Mouse (Mus musculus) forelimb bud, embryonic 11.5 days (tissue): ENCODE results near the gene Ppp1r3e.

Source experiments
- DNase-seq: peaks from one replicate; pipeline ENCODE4 v3.0.0-alpha.2; 2012; ENCODE audit warnings: low read depth, low spot score

Gene Ppp1r3e

GRCm38 (mm10) chr14:54883154-54884021 is 6.0 kb upstream of the Ppp1r3e start, which contains the start of the genes Bcl2l2 and Gm20521:
Bcl2l2 (plus strand) TSS chr14:54883377.
Gm20521 (plus strand) TSS chr14:54883441.
- DNase-seq = peak; percentile 79

GRCm38 (mm10) chr14:54876539-54877047 is 757 bp downstream of the Ppp1r3e start:
- peak; percentile 84 for DNase-seq

GRCm38 (mm10) chr14:54875844-54876538 is 1.4 kb downstream of the Ppp1r3e start:
- DNase-seq = no peak

GRCm38 (mm10) chr14:54874165-54874564 is 3.2 kb downstream of the Ppp1r3e start:
- no peak for DNase-seq

GRCm38 (mm10) chr14:54870861-54871260 is 6.5 kb downstream of the Ppp1r3e start, which contains the start of gene Homez:
Homez (minus strand) TSS chr14:54870961.
- DNase-seq = no peak

- no peak for DNase-seq
Measured at GRCm38 (mm10) chr14:54868026-54868425, 9.3 kb downstream of the Ppp1r3e start.

- no peak for DNase-seq
Measured at GRCm38 (mm10) chr14:54866936-54867335, 10.4 kb downstream of the Ppp1r3e start.

GRCm38 (mm10) chr14:54866268-54866667 is 11.1 kb downstream of the Ppp1r3e start:
- no peak for DNase-seq

- no peak for DNase-seq
Measured at GRCm38 (mm10) chr14:54865626-54866025, 11.7 kb downstream of the Ppp1r3e start.

- DNase-seq = no peak
Measured at GRCm38 (mm10) chr14:54864313-54865036, 12.9 kb downstream of the Ppp1r3e start.

GRCm38 (mm10) chr14:54863501-54864312 is 13.6 kb downstream of the Ppp1r3e start:
- DNase-seq = peak; percentile 91

GRCm38 (mm10) chr14:54860511-54860910 is 16.8 kb downstream of the Ppp1r3e start:
- DNase-seq = peak; percentile 53

GRCm38 (mm10) chr14:54857891-54858290 is 19.5 kb downstream of the Ppp1r3e start:
- DNase-seq = no peak

- DNase-seq = no peak
Measured at GRCm38 (mm10) chr14:54856703-54857102, 20.6 kb downstream of the Ppp1r3e start.

- DNase-seq = no peak
Measured at GRCm38 (mm10) chr14:54855726-54856125, 21.6 kb downstream of the Ppp1r3e start.

GRCm38 (mm10) chr14:54843461-54843860 is 33.9 kb downstream of the Ppp1r3e start:
- peak; percentile 61 for DNase-seq

GRCm38 (mm10) chr14:54823716-54824115 is 53.6 kb downstream of the Ppp1r3e start:
- no peak for DNase-seq
